ENCODE assay signal across 8 mouse cellular contexts in genomic region chr2:21261370-21262006, GRCm38 (mm10). TPM values are rescaled to one million over a fixed set of nuclear protein-coding genes. Genes with fewer than 3 reads are reported as not detected.
DNase-seq lines count a peak whose midpoint lies in the region; ATAC-seq and TF ChIP-seq lines count a peak whose summit lies in the region.

No protein-coding gene starts in this region.

- ATAC-seq in embryonic facial prominence, embryonic 14.5 days (ENCODE audit: low read depth) = peak; percentile 94
- peak; percentile 67; the same call in 1 of the 2 replicates for ATAC-seq in heart, embryonic 11.5 days (replicated peaks; ENCODE audit: insufficient number of reproducible peaks, low FRiP score, low TSS enrichment)
- peak; percentile 90 for ATAC-seq in kidney, embryonic 14.5 days (ENCODE audit: low FRiP score, low TSS enrichment)
- ATAC-seq in monocyte, adult 5-6 weeks (replicated peaks; ENCODE audit: insufficient number of reproducible peaks, low FRiP score, low TSS enrichment, poor library complexity, severe bottlenecking) = peak; percentile 84
- ATAC-seq in stomach, postnatal 0 days (ENCODE audit: low FRiP score, low TSS enrichment) = peak; percentile 86

- H3K4me2 ChIP-seq in embryonic facial prominence, embryonic 14.5 days (ENCODE audit: low read depth, low read length) = no peak overlapping the region
- H3K4me2 ChIP-seq in heart, embryonic 11.5 days = no peak overlapping the region
- no peak overlapping the region for H3K4me2 ChIP-seq in kidney, embryonic 14.5 days (replicated peaks; ENCODE audit: low read depth, low read length)
- H3K4me2 ChIP-seq in stomach, postnatal 0 days (replicated peaks; ENCODE audit: low read depth) = no peak overlapping the region

- no peaks in the 10 kb centered on the region for H3K36me3 ChIP-seq in embryonic facial prominence, embryonic 14.5 days (ENCODE audit: control insufficient read depth, insufficient read depth, low read length)
- no peaks in the 10 kb centered on the region for H3K36me3 ChIP-seq in heart, embryonic 11.5 days (ENCODE audit: control insufficient read depth, insufficient read depth, low read length)
- no peaks in the 10 kb centered on the region for H3K36me3 ChIP-seq in kidney, embryonic 14.5 days (ENCODE audit: control insufficient read depth, insufficient read depth, low read length)
- no peaks in the 10 kb centered on the region for H3K36me3 ChIP-seq in stomach, postnatal 0 days (ENCODE audit: control insufficient read depth, insufficient read depth, low read length)

- no peaks in the 10 kb centered on the region for H3K27me3 ChIP-seq in embryonic facial prominence, embryonic 14.5 days (replicated peaks; ENCODE audit: control insufficient read depth, insufficient read depth, low read length)
- no peaks in the 10 kb centered on the region for H3K27me3 ChIP-seq in heart, embryonic 11.5 days (ENCODE audit: control insufficient read depth, insufficient read depth, low read length)
- no peaks in the 10 kb centered on the region for H3K27me3 ChIP-seq in kidney, embryonic 14.5 days (ENCODE audit: control insufficient read depth, insufficient read depth, low read length)
- no peaks in the 10 kb centered on the region for H3K27me3 ChIP-seq in stomach, postnatal 0 days (ENCODE audit: control insufficient read depth, insufficient read depth, low read length)

- no peak overlapping the region for H3K4me3 ChIP-seq in embryonic facial prominence, embryonic 14.5 days (ENCODE audit: low read depth, low read length)
- no peak overlapping the region for H3K4me3 ChIP-seq in heart, embryonic 11.5 days (ENCODE audit: low read depth, low read length)
- no peak overlapping the region for H3K4me3 ChIP-seq in kidney, embryonic 14.5 days (ENCODE audit: low read length)
- H3K4me3 ChIP-seq in stomach, postnatal 0 days (ENCODE audit: low read depth, low read length) = no peak overlapping the region

- 26% methylated on average over 4 of the region's 4 CpGs for WGBS in embryonic facial prominence, embryonic 14.5 days
- 19% methylated on average over 4 of the region's 4 CpGs for WGBS in heart, embryonic 11.5 days (ENCODE audit: insufficient replicate concordance)
- 27% methylated on average over 4 of the region's 4 CpGs for WGBS in kidney, embryonic 14.5 days
- 15% methylated on average over 4 of the region's 4 CpGs for WGBS in stomach, postnatal 0 days

- TF ChIP-seq EP300 in stomach, postnatal 0 days (optimal IDR thresholded peaks at IDR 0.05) = no peak

- TF ChIP-seq CTCF in stomach, postnatal 0 days (IDR thresholded peaks at IDR 0.05; ENCODE audit: low read depth) = peak; percentile 99

- DNase-seq in CD4-positive, CD25-positive, alpha-beta regulatory T cell, adult 2 months (ENCODE audit: low read depth, low spot score) = peak; percentile 82
- DNase-seq in adrenal gland, postnatal 36 days = peak; percentile 58 to 75
- DNase-seq in embryonic facial prominence, embryonic 14.5 days (ENCODE audit: low spot score) = peak; percentile 86
- DNase-seq in liver = peak; percentile 66
- peak; percentile 78 for DNase-seq in stomach, postnatal 0 days (ENCODE audit: low spot score)

- no peak overlapping the region for H3K9ac ChIP-seq in embryonic facial prominence, embryonic 14.5 days (ENCODE audit: low read depth, low read length)
- H3K9ac ChIP-seq in heart, embryonic 11.5 days (ENCODE audit: low read depth, low read length) = no peak overlapping the region
- H3K9ac ChIP-seq in kidney, embryonic 14.5 days (ENCODE audit: low read depth, low read length) = no peak overlapping the region
- H3K9ac ChIP-seq in stomach, postnatal 0 days (ENCODE audit: low read length) = no peak overlapping the region

- no peak overlapping the region for H3K27ac ChIP-seq in embryonic facial prominence, embryonic 14.5 days (replicated peaks; ENCODE audit: low read depth, low read length)
- H3K27ac ChIP-seq in heart, embryonic 11.5 days (ENCODE audit: low read depth, low read length) = no peak overlapping the region
- no peak overlapping the region for H3K27ac ChIP-seq in kidney, embryonic 14.5 days (ENCODE audit: low read depth, low read length)
- H3K27ac ChIP-seq in stomach, postnatal 0 days (replicated peaks) = no peak overlapping the region

- no peaks in the 10 kb centered on the region for H3K4me1 ChIP-seq in embryonic facial prominence, embryonic 14.5 days (ENCODE audit: control insufficient read depth, insufficient read depth, low read length)
- 0 out of 2 replicates have a peak, but pooled peaks cover 8% of the 10 kb centered on the region for H3K4me1 ChIP-seq in heart, embryonic 11.5 days (ENCODE audit: control insufficient read depth, insufficient read depth, low read length)
- H3K4me1 ChIP-seq in kidney, embryonic 14.5 days (ENCODE audit: control insufficient read depth, insufficient read depth, low read length) = no peaks in the 10 kb centered on the region
- no peaks in the 10 kb centered on the region for H3K4me1 ChIP-seq in stomach, postnatal 0 days (replicated peaks; ENCODE audit: control insufficient read depth, insufficient read depth)

- H3K9me3 ChIP-seq in embryonic facial prominence, embryonic 14.5 days (ENCODE audit: control insufficient read depth, low read length) = no peaks in the 10 kb centered on the region
- no peaks in the 10 kb centered on the region for H3K9me3 ChIP-seq in heart, embryonic 11.5 days (replicated peaks; ENCODE audit: control insufficient read depth, low read length)
- H3K9me3 ChIP-seq in kidney, embryonic 14.5 days (ENCODE audit: control insufficient read depth, low read length) = no peaks in the 10 kb centered on the region
- no peaks in the 10 kb centered on the region for H3K9me3 ChIP-seq in stomach, postnatal 0 days (ENCODE audit: control insufficient read depth, low read length)

RNA-seq across cellular contexts. Expression of gene Thnsl1, which starts 56.0 kb away (rescaled TPM):
- 1 to 10 TPM; 4.6 to 8.9 TPM for total RNA-seq in adrenal gland, postnatal 36 days (2021)
- polyA plus RNA-seq in embryonic facial prominence, embryonic 14.5 days (2014; fragmentation: Nextera tagmentation; extraction: Ambion mirVana) = 7.4 and 8.0 TPM in 2 replicates
- 6.9 and 7.3 TPM in 2 replicates for polyA plus RNA-seq in heart, embryonic 11.5 days (2014; fragmentation: Nextera tagmentation; extraction: Ambion mirVana)
- 5.2 and 8.8 TPM in 2 replicates for polyA plus RNA-seq in kidney, embryonic 14.5 days (2014; fragmentation: Nextera tagmentation; extraction: Ambion mirVana)
- total RNA-seq in monocyte, adult 5-6 weeks (2017) = 2.4 to 3.8 TPM (median 2.7 TPM) in 3 replicates
- polyA plus RNA-seq in stomach, postnatal 0 days (2015; fragmentation: Nextera tagmentation; extraction: Ambion mirVana) = 6.6 and 7.3 TPM in 2 replicates

RNA-seq across cellular contexts. Expression of gene Enkur, which starts 56.3 kb away (rescaled TPM):
- total RNA-seq in adrenal gland, postnatal 36 days (2021) = under 1 TPM; 0.63 TPM
- polyA plus RNA-seq in embryonic facial prominence, embryonic 14.5 days (2014; fragmentation: Nextera tagmentation; extraction: Ambion mirVana) = 1.9 and 3.3 TPM in 2 replicates
- polyA plus RNA-seq in heart, embryonic 11.5 days (2014; fragmentation: Nextera tagmentation; extraction: Ambion mirVana) = 1.6 and 2.8 TPM in 2 replicates
- polyA plus RNA-seq in kidney, embryonic 14.5 days (2014; fragmentation: Nextera tagmentation; extraction: Ambion mirVana) = 0.35 and 0.59 TPM in 2 replicates
- total RNA-seq in monocyte, adult 5-6 weeks (2017) = 1.8 to 5.6 TPM (median 3.9 TPM) in 3 replicates
- polyA plus RNA-seq in stomach, postnatal 0 days (2015; fragmentation: Nextera tagmentation; extraction: Ambion mirVana) = 2.5 and 2.8 TPM in 2 replicates
